Mouse (Mus musculus): ENCODE data around the gene Man2c1. TPM values are rescaled to one million over a fixed set of nuclear protein-coding genes. Genes with fewer than 3 reads are reported as not detected.

Man2c1 gene
- polyA plus RNA-seq, 1 experiment from 2014 or later, result 18.5 TPM

GRCm38 (mm10) chr9:57138507-57138906 lies 8.0 kb downstream of the Man2c1 start:
- no peak overlapping the region for H3K27ac ChIP-seq (ENCODE audit: low read depth)
- H3K9ac ChIP-seq (replicated peaks), result no peak overlapping the region
- no peaks in the 10 kb centered on the region for H3K4me1 ChIP-seq (ENCODE audit: insufficient read depth)
- ATAC-seq (no peak), DNase-seq (no peak)
- WGBS (ENCODE audit: insufficient replicate concordance), result 88% methylated on average over 6 of the region's 6 CpGs
- H3K36me3 ChIP-seq (replicated peaks; ENCODE audit: insufficient read depth, low read length), result peaks cover 37% of the 10 kb centered on the region
- no peak overlapping the region for H3K4me3 ChIP-seq (ENCODE audit: low read depth, low read length)
- TF ChIP-seq EP300 (IDR thresholded peaks at IDR 0.05; ENCODE audit: low read depth), result no peak
- TF ChIP-seq CTCF (IDR thresholded peaks at IDR 0.05; ENCODE audit: low read depth), result no peak
- no peak overlapping the region for H3K4me2 ChIP-seq (ENCODE audit: low read depth, low read length)
- H3K27me3 ChIP-seq (ENCODE audit: insufficient read depth, low read length), result no peaks in the 10 kb centered on the region
- no peaks in the 10 kb centered on the region for H3K9me3 ChIP-seq (ENCODE audit: low read length)

GRCm38 (mm10) chr9:57139110-57139509 lies 8.6 kb downstream of the Man2c1 start:
- no peaks in the 10 kb centered on the region for H3K27me3 ChIP-seq (ENCODE audit: insufficient read depth, low read length)
- DNase-seq (no peak), ATAC-seq (no peak)
- H3K9ac ChIP-seq (replicated peaks), result no peak overlapping the region
- H3K4me2 ChIP-seq (ENCODE audit: low read depth, low read length), result no peak overlapping the region
- H3K36me3 ChIP-seq (replicated peaks; ENCODE audit: insufficient read depth, low read length), result peaks cover 37% of the 10 kb centered on the region
- no peaks in the 10 kb centered on the region for H3K4me1 ChIP-seq (ENCODE audit: insufficient read depth)
- no peak overlapping the region for H3K27ac ChIP-seq (ENCODE audit: low read depth)
- H3K9me3 ChIP-seq (ENCODE audit: low read length), result no peaks in the 10 kb centered on the region
- 91% methylated on average over 9 of the region's 9 CpGs for WGBS (ENCODE audit: insufficient replicate concordance)
- no peak overlapping the region for H3K4me3 ChIP-seq (ENCODE audit: low read depth, low read length)
- TF ChIP-seq CTCF (IDR thresholded peaks at IDR 0.05; ENCODE audit: low read depth), result no peak
- no peak for TF ChIP-seq EP300 (IDR thresholded peaks at IDR 0.05; ENCODE audit: low read depth)

- H3K9ac ChIP-seq (replicated peaks), result no peak overlapping the region
- DNase-seq (no peak), ATAC-seq (no peak)
- H3K27me3 ChIP-seq (ENCODE audit: insufficient read depth, low read length), result no peaks in the 10 kb centered on the region
- no peak overlapping the region for H3K27ac ChIP-seq (ENCODE audit: low read depth)
- TF ChIP-seq CTCF (IDR thresholded peaks at IDR 0.05; ENCODE audit: low read depth) (no peak), EP300 (IDR thresholded peaks at IDR 0.05; ENCODE audit: low read depth) (no peak)
- H3K4me3 ChIP-seq (ENCODE audit: low read depth, low read length), result no peak overlapping the region
- H3K4me2 ChIP-seq (ENCODE audit: low read depth, low read length), result no peak overlapping the region
- H3K9me3 ChIP-seq (ENCODE audit: low read length), result no peaks in the 10 kb centered on the region
- 88% methylated on average over 5 of the region's 5 CpGs for WGBS (ENCODE audit: insufficient replicate concordance)
- no peaks in the 10 kb centered on the region for H3K4me1 ChIP-seq (ENCODE audit: insufficient read depth)
- H3K36me3 ChIP-seq (replicated peaks; ENCODE audit: insufficient read depth, low read length), result peaks cover 33% of the 10 kb centered on the region
These were observed 9.1 kb downstream of the Man2c1 start for GRCm38 (mm10) chr9:57139571-57139970.

GRCm38 (mm10) chr9:57141417-57142353 lies 11.2 kb downstream of the Man2c1 start:
- DNase-seq (no peak), ATAC-seq (no peak)
- Histone ChIP-seq H3K27me3 (ENCODE audit: insufficient read depth, low read length) (no peaks in the 10 kb centered on the region), H3K4me1 (ENCODE audit: insufficient read depth) (no peaks in the 10 kb centered on the region), H3K36me3 (replicated peaks; ENCODE audit: insufficient read depth, low read length) (peaks cover 33% of the 10 kb centered on the region), H3K9me3 (ENCODE audit: low read length) (no peaks in the 10 kb centered on the region), H3K27ac (ENCODE audit: low read depth) (no peak overlapping the region), H3K4me3 (ENCODE audit: low read depth, low read length) (no peak overlapping the region), H3K9ac (replicated peaks) (no peak overlapping the region), H3K4me2 (ENCODE audit: low read depth, low read length) (no peak overlapping the region)
- 76% methylated on average over 17 of the region's 17 CpGs for WGBS (ENCODE audit: insufficient replicate concordance)
- TF ChIP-seq CTCF (IDR thresholded peaks at IDR 0.05; ENCODE audit: low read depth), result no peak
- no peak for TF ChIP-seq EP300 (IDR thresholded peaks at IDR 0.05; ENCODE audit: low read depth)

- 81% methylated on average over 11 of the region's 11 CpGs for WGBS (ENCODE audit: insufficient replicate concordance)
- H3K4me1 ChIP-seq (ENCODE audit: insufficient read depth), result peaks cover 7% of the 10 kb centered on the region
- no peaks in the 10 kb centered on the region for H3K9me3 ChIP-seq (ENCODE audit: low read length)
- no peak overlapping the region for H3K4me3 ChIP-seq (ENCODE audit: low read depth, low read length)
- ATAC-seq (no peak), DNase-seq (no peak)
- H3K9ac ChIP-seq (replicated peaks), result no peak overlapping the region
- no peak overlapping the region for H3K4me2 ChIP-seq (ENCODE audit: low read depth, low read length)
- peaks cover 23% of the 10 kb centered on the region for H3K36me3 ChIP-seq (replicated peaks; ENCODE audit: insufficient read depth, low read length)
- no peak overlapping the region for H3K27ac ChIP-seq (ENCODE audit: low read depth)
- no peak for TF ChIP-seq CTCF (IDR thresholded peaks at IDR 0.05; ENCODE audit: low read depth)
- no peaks in the 10 kb centered on the region for H3K27me3 ChIP-seq (ENCODE audit: insufficient read depth, low read length)
These were observed 12.7 kb downstream of the Man2c1 start for GRCm38 (mm10) chr9:57143212-57143611.

DNA sequence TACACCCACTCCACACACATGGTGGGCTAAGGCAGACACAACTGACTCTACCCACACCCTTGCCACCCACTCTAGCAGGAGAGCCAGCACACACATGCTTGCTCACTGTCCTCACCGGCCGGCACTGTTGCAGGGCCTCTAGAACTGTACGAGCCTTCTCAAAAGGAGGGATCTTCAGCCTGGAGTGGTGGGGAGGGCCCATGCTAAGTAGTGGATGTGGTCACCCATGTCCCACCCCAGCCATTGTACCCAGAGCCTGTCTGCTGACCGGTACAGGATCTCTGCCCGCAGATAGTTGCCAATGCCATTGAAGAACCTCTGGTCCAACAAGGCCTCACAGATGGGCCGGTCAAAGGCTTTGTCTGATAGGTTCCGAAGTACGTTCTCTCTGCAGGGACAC lies 14.3 kb downstream of the Man2c1 start:
- Histone ChIP-seq H3K9me3 (ENCODE audit: low read length) (no peaks in the 10 kb centered on the region), H3K4me1 (ENCODE audit: insufficient read depth) (peaks cover 10% of the 10 kb centered on the region), H3K36me3 (replicated peaks; ENCODE audit: insufficient read depth, low read length) (peaks cover 12% of the 10 kb centered on the region), H3K27me3 (ENCODE audit: insufficient read depth, low read length) (no peaks in the 10 kb centered on the region), H3K4me2 (ENCODE audit: low read depth, low read length) (no peak overlapping the region), H3K9ac (replicated peaks) (no peak overlapping the region), H3K4me3 (ENCODE audit: low read depth, low read length) (no peak overlapping the region), H3K27ac (ENCODE audit: low read depth) (no peak overlapping the region)
- 85% methylated on average over 8 of the region's 8 CpGs for WGBS (ENCODE audit: insufficient replicate concordance)
- TF ChIP-seq CTCF (IDR thresholded peaks at IDR 0.05; ENCODE audit: low read depth) (no peak), EP300 (IDR thresholded peaks at IDR 0.05; ENCODE audit: low read depth) (no peak)
- ATAC-seq, result no peak
- DNase-seq, result no peak

All from liver, postnatal 0 days (tissue).